Mouse (Mus musculus) lung, adult 18-20 months (tissue): Measurements from ENCODE around the gene Cacna1d.

ENCODE experiments used
- DNase-seq, 2 experiments: peaks; one replicate each; pipeline ENCODE4 v3.0.0; 2022; ENCODE audit warnings: mixed read lengths in 2 of 2

Cacna1d gene

GRCm38 (mm10) chr14:30491342-30491741 is at the start of gene Cacna1d:
Cacna1d (minus strand) TSS chr14:30491455.
- no peak for DNase-seq

DNA sequence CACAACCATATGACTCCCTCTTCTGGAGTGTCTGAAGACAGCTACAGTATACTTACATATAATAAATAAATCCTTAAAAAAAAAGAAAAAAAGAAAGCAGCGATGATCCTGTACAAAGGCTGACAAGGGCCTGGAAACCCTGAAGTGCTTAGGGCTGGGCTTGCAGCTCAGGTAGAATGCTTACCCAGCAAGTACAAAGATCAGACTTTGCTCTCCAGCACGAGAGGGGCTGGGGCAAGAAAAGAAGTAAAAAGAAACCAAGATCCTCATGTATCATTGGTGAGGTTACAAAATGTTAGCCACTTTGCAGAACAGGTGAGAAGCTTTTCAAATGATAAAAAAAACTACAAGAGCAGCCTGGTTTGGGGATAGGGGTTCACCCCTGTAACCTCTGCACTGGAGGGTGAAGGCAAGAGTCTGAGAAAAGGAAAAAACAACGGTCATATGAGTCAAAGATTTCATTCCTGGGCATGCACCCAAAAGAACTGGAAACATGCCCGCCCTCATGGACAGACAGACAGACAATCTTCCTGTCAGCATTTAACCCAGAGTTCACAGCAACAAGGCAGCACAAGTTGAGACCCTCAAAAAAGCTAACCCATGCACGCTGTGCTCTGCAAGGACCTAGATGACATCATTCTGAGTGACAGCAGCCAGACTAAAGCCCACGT is 42.7 kb upstream of the Cacna1d start:
- DNase-seq, result no peak

GRCm38 (mm10) chr14:30531896-30532295 is 40.6 kb upstream of the Cacna1d start:
- DNase-seq, result no peak

DNA sequence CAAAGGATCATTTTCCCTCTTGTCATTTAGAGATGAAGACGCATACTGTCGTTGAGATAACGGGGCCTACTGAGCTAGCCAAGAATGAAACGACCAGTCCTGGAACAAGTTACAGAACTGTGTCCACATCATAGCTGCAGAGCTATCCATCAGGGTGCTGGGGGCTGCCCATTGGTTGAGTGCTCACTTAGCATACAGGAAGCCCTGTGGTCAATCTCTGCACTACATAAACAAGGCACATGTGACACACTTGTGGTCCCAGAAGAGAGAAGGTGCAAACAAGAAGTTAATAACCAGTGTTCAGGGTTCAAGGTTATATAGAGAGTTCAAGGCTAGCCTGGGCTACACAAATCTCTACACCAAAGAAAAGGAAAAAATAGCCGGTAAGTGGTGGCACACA is 40.2 kb upstream of the Cacna1d start:
- no peak for DNase-seq

DNA sequence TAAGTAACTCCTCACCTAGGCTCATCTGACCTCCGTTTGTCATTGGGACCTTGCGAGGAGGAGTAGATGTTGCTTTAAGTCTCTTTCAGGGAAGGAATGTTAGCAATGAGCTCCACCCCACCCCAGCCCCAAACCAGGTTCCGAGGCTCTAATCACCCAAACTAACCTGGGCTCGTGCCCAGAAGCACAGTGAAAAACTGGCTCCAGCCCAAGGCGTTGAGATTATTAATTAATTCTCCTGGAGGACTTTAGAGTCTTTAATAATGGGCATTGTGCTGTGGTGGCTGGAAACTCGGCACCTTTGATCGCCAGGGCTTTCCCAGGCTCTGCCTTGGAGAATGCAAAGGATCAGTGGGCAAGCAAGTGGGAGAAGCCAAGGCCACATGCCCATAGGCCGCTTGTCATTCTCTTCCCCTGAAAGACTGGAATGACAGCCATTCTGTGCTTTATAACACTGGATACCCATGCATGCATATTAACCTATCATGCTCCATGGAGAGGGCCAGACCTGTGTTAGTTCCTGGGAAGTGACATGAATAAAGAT is 39.5 kb upstream of the Cacna1d start:
- DNase-seq, result no peak

- no peak for DNase-seq
These were observed 38.2 kb upstream of the Cacna1d start for GRCm38 (mm10) chr14:30529454-30529853.

DNA sequence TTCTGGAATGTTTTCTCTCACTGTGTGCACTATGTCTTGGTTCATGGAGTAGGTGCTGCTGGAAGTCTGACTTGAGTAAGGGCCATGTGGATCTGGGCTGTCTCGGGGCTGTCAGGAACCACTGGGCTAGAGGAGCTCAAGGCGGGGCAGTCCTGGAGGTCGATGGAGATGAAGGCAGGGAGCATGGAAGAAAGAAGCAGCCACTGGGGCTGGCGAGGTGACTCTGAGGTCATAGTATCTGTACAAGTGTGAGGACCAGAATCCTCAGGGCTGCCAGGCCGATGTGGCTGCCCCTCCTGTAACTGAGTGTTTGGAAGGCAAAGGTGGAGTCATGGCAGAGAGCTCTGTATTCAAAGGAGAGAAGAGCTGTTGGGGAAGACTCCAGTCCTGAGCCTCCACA is 37.7 kb upstream of the Cacna1d start:
- DNase-seq, result no peak

GRCm38 (mm10) chr14:30528392-30528791 is 37.1 kb upstream of the Cacna1d start:
- no peak for DNase-seq

GRCm38 (mm10) chr14:30523356-30523755 is 32.1 kb upstream of the Cacna1d start:
- DNase-seq, result no peak

DNA sequence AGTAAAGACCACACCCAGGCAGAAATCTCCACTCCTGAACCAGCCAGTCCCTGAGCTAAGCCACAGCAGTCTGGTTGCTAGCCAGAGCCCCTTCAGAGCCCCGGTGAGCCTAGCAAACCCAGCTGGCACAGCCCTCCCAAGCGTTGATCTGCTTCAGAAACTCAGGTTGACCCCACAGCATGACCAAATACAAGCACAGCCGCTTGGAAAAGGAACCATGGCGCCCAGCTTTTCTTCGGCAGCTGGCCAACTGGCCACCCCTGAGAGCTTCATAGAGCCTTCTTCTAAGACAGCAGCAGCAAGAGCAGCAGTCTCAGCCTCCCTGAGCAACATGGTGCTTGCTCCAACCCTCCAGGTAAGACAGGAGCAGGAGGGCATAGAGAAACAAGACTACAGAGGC is 28.1 kb upstream of the Cacna1d start:
- no peak for DNase-seq

DNA sequence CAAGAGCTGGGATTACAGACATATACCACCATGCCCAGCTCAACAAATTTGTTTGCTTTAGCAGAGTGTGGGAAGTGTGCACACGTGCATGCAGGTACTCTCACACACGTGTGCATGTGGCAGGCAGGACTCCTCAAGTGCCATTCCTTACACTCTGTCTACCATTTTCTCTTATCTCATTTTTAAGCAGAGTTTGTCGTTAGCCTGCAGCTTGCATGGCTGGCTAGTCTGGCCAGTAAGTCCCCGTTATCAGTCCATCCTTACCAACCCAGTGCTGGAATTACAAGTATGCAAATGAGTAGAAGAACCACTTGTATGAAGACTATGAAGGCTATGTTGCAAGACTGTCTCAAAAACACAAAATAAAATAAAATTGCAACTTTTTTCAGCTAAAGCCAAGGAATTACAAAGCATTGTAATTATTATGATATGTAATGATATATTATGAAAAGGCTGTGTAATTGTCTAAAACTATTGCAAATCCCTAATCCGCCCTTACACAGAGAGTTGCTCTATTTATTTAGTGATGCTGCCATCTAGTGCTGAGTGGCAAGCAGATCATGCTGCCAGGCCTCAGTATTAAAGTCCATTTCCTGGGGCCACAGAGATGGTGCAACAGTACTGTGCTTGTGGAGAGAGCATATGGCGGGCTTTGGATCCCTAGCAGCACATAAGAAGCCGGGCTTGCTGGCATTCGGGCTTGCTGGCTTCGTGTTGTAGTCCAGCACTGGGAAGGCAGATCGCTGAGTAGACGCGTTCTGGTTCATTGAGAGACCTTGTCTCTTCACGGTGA is 24.9 kb upstream of the Cacna1d start:
- peak in 1 of 2 experiments; percentile 15 for DNase-seq

DNA sequence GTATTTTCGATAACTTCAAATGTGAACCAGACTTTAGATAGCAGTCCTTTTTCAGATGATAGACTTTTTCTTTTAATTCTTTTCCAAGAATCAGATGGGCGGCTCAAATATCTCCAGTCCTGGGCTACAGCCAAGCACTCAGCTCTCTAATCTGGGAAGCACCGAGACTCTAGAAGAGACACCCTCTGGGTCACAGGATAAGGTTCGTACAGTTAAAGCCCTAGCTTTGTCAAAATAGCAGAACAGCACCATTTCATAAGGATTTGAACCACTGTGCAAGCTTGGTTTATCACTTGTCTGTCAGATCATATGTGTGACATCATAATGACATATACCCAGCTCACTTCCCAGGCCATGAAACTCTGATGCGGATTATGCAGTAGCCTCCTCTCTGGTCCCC is 21.6 kb upstream of the Cacna1d start:
- DNase-seq, result no peak

- DNase-seq, result no peak
These were observed 19.0 kb upstream of the Cacna1d start for GRCm38 (mm10) chr14:30510214-30510763.

GRCm38 (mm10) chr14:30504990-30505389 is 13.7 kb upstream of the Cacna1d start:
- DNase-seq, result no peak

DNA sequence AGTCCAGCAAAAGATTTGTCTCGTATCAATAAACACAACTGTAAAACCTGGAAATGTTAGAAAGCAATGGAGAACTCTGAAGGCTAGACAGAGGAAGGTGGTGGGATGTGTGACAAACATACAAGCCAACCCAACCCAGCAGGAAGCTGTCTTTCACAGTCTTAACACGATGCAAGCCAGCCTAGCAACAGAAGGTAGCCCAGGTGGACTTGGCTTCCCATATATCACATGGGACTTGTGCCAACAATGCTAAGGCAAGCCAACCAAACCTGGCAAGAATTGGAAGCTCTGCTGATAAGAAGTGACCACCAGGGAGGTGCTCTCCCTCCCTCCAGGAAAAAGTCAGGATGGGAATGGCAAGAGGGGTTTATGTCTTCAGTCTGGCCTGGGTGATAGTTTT is 6.9 kb upstream of the Cacna1d start:
- no peak for DNase-seq

GRCm38 (mm10) chr14:30494998-30495397 is 3.7 kb upstream of the Cacna1d start:
- no peak for DNase-seq

DNA sequence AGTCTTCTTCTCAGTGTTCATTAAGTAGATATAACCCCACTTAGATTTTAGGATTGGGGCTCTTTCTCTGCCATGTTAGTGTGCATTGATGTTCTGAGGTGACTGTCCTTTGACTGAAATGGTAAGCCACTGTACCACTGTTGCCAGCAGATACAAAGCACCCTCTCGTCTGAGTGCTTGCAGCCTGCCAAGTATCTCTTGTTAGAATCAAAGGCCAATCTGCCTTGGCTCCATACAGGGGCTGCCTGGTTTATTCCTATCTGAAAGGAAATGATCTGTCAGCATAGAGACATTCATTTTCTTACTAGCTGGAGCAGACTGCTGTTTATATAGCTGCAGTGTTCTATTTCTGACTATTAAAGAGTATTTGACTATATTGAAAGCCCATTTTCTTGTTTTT is 2.0 kb upstream of the Cacna1d start:
- no peak for DNase-seq

DNA sequence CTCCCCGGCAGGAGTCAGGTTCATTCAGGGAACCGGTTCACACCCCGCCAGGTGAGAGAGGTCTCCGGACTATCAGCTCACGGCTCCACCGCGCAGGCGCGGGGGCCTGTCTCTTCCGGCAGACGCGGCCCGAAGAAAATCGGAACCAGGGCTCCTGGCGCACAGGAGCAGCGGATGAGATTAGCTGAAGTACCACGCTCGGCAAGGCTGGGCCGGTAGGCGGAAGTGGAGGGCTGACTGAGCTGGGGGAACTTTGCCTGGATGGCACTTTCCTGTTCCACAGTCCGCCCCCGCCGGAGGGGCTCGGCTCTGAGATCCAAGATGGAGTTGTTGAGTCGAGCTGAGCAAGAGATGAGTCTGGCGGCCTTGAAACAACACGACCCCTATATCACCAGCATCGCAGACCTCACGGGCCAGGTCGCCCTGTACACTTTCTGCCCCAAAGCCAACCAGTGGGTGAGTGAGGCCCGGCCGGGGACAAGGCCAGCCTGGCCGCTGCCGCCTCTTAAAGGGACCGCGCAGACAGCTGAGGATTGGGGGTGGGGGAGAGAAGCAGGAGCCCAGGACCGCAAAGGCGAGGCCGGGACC is 11.8 kb downstream of the Cacna1d start, which contains the start of gene Dcp1a:
TSS of gene Dcp1a (plus strand) at position 175 of the 588 bp plus-strand sequence.
- peak; percentile 96 to 97 for DNase-seq

DNA sequence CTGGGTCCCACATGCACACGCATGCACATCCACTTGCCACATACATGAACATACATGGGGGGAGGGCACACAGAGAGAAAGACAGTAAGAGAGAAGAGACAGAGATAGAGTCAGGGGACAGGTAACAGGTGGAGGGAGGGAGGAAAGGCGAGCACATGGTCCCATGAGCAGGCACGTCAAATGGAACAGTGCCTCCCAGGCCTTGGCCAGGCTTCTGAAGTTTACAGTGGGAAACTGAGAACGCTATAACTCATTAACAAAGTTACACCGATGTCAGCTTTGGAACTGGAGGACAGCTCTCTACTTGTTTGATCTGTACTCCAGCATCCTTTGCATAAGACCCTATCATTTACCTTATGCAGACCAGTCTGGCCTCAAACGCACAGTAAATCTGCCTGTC is 16.8 kb downstream of the Cacna1d start:
- DNase-seq, result no peak

DNA sequence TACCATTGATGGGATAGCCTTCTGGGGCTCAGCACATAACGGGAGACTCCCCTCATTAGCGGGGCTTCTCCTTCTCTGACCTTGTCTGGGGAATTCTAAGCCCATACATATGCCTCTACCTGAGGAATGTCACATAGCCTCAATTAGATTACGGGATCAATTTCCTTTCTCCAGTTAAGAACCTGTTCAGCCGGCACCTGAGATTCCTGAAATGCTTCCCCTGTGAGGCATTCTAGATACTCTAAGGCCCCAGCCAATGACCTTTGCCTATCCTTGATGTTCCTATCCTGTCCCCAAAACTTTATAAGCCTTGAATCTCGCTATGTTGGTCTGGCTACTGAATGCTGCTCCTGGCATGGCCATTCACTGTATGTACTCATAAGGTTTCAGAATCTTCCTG is 17.6 kb downstream of the Cacna1d start:
- DNase-seq, result no peak

DNA sequence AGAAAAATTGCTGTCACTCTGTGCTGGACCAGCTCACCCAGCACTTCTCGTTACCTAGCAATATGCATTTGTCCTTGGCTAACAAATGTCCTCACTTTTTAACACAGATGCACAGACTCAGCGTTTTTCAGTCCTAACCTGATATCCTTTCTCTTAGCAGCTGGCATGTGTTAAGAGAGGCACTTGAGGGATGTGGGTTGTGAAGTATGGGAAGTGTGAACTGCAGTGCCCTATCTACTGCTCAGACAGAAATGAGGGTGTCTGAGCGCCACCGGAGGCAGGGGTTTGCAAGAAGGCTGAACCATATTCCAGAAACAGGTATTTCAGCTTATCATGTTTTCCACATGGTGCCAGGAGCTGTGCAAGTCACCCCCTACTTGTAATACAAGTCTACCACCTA is 27.9 kb downstream of the Cacna1d start:
- DNase-seq, result no peak

GRCm38 (mm10) chr14:30459891-30460523 is 31.2 kb downstream of the Cacna1d start:
- DNase-seq, result peak; percentile 68 to 69

GRCm38 (mm10) chr14:30458820-30459219 is 32.4 kb downstream of the Cacna1d start:
- DNase-seq, result peak; percentile 30 to 48
